Mouse (Mus musculus): Measurements from ENCODE around the gene Gtf2a1. TPM values are rescaled to one million over a fixed set of nuclear protein-coding genes. Genes with fewer than 3 reads are reported as not detected.
"Not testable (repeated sequence)": the region's sequence is repeated elsewhere in the genome, so short reads cannot be mapped to it uniquely, and the experiment has no call there.

The Gtf2a1 gene
- polyA plus RNA-seq, 1 experiment from 2014 or later, result 26.9 TPM

DNA sequence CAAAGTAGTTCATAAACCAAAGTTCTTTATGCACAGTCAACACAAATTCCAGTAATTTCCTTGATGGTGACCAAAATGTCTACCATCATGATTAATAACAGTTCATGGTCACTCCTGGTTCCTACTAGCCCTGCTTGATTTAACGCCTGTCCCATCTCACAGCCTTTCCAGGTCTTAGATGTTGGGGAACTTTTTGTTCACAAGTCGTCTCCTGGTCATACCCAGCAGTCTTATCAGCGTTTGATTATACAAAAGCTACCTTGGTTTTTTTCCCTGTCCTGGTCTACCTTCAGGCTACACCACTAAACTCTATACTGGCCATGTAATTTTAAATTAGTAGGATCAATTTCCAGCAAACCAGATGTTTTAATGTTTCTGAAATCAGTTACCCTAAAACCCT, 3.2 kb downstream of the Gtf2a1 start:
- no peak for ATAC-seq (ENCODE audit: low read depth)
- Histone ChIP-seq H3K4me3 (ENCODE audit: low read depth, low read length) (peak overlapping the region; percentile 89; the same call in 1 of the 2 replicates), H3K9ac (ENCODE audit: low read depth, low read length) (no peak overlapping the region; the same call in 1 of the 2 replicates), H3K4me1 (ENCODE audit: control insufficient read depth, insufficient read depth, low read length) (peaks cover 12% of the 10 kb centered on the region; the same call in 1 of the 2 replicates), H3K27me3 (replicated peaks; ENCODE audit: control insufficient read depth, insufficient read depth, low read length) (no peaks in the 10 kb centered on the region), H3K27ac (replicated peaks; ENCODE audit: low read depth, low read length) (no peak overlapping the region), H3K4me2 (ENCODE audit: low read depth, low read length) (peak overlapping the region; percentile 54), H3K9me3 (ENCODE audit: control insufficient read depth, low read length) (no peaks in the 10 kb centered on the region), H3K36me3 (ENCODE audit: control insufficient read depth, insufficient read depth, low read length) (peaks cover 37% of the 10 kb centered on the region)
- 54% methylated on average over 3 of the region's 3 CpGs for WGBS
- no peak for DNase-seq (ENCODE audit: low spot score)

DNA sequence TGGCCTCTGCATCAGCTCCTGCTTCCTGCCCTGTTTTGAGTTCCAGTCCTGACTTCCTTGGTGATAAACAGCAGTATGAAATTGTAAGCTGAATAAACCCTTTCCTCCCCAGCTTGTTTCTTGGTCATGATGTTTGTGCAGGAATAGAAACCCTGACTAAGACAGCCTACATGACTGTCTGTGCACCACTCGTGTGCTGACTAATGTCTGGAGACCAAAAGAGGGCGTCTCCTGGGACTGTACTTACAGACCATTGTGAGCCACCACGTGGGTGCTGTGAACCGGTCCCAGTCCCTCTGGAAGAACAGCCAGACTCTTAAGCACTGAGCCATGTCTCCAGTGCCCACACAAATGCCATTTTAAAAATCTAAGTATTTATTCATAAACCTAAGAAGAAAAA, 4.5 kb downstream of the Gtf2a1 start:
- 95% methylated on average over 4 of the region's 4 CpGs for WGBS

DNA sequence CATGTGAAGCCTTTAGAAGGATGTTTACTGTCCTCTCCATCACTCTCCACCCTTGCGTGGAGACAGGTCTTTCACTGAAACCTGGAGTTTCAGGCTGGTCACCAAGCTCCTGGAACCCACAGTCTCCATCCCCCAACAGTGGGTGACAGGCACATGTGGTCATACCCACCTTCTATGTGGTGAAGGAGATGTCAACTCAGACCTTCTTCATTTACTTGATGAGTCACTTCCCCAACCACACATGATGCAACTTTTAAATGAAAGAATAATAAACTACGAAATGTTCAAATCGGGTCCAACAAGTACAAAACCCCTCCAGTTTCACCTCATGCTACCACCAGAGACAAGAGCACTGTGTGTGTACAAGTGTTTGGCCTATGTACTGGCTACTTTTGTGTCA, 5.1 kb downstream of the Gtf2a1 start:
- no peaks in the 10 kb centered on the region for H3K9me3 ChIP-seq (ENCODE audit: control insufficient read depth, low read length)
- no peak overlapping the region for H3K9ac ChIP-seq (ENCODE audit: low read depth, low read length)
- peaks cover 50% of the 10 kb centered on the region for H3K36me3 ChIP-seq (ENCODE audit: control insufficient read depth, insufficient read depth, low read length)
- no peaks in the 10 kb centered on the region for H3K27me3 ChIP-seq (replicated peaks; ENCODE audit: control insufficient read depth, insufficient read depth, low read length)
- H3K4me1 ChIP-seq (ENCODE audit: control insufficient read depth, insufficient read depth, low read length), result peaks cover 7% of the 10 kb centered on the region; the same call in 1 of the 2 replicates
- H3K27ac ChIP-seq (replicated peaks; ENCODE audit: low read depth, low read length), result no peak overlapping the region
- 88% methylated on average over 3 of the region's 3 CpGs for WGBS
- H3K4me2 ChIP-seq (ENCODE audit: low read depth, low read length), result no peak overlapping the region
- H3K4me3 ChIP-seq (ENCODE audit: low read depth, low read length), result no peak overlapping the region
- no peak for DNase-seq (ENCODE audit: low spot score)
- ATAC-seq (ENCODE audit: low read depth), result no peak

More for the DNA sequence above, 4.5 kb downstream of the Gtf2a1 start:
- not testable (repeated sequence) for H3K4me2 ChIP-seq (ENCODE audit: low read depth, low read length); H3K27ac ChIP-seq (replicated peaks; ENCODE audit: low read depth, low read length); H3K9me3 ChIP-seq (ENCODE audit: control insufficient read depth, low read length); H3K4me1 ChIP-seq (ENCODE audit: control insufficient read depth, insufficient read depth, low read length); H3K4me3 ChIP-seq (ENCODE audit: low read depth, low read length); H3K9ac ChIP-seq (ENCODE audit: low read depth, low read length); DNase-seq (ENCODE audit: low spot score); ATAC-seq (ENCODE audit: low read depth); H3K27me3 ChIP-seq (replicated peaks; ENCODE audit: control insufficient read depth, insufficient read depth, low read length)
- H3K36me3 ChIP-seq (ENCODE audit: control insufficient read depth, insufficient read depth, low read length), result peaks cover 46% of the 10 kb centered on the region

DNA sequence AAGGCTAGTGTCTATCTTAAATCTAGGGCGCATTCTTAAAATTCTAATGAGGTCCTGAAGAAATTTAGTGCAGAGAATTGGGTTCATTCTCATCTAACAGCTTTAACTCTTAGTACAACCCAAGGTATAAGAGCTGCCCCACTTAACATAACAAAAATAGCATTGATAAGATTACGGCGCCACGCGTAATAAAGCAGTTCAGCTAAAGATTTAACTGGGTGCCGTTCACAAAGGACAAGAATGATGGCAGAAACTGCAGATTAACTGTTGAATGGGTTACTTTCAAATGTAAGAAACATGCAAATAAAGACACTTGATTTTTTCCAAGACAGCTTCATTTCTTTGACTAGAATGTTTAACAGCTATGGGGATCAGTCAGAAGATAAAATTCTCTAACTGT, 6.9 kb downstream of the Gtf2a1 start:
- Histone ChIP-seq H3K36me3 (ENCODE audit: control insufficient read depth, insufficient read depth, low read length) (peaks cover 61% of the 10 kb centered on the region), H3K4me1 (ENCODE audit: control insufficient read depth, insufficient read depth, low read length) (peaks cover 7% of the 10 kb centered on the region; the same call in 1 of the 2 replicates), H3K9me3 (ENCODE audit: control insufficient read depth, low read length) (no peaks in the 10 kb centered on the region), H3K9ac (ENCODE audit: low read depth, low read length) (no peak overlapping the region), H3K4me3 (ENCODE audit: low read depth, low read length) (no peak overlapping the region), H3K27ac (replicated peaks; ENCODE audit: low read depth, low read length) (no peak overlapping the region), H3K4me2 (ENCODE audit: low read depth, low read length) (no peak overlapping the region), H3K27me3 (replicated peaks; ENCODE audit: control insufficient read depth, insufficient read depth, low read length) (no peaks in the 10 kb centered on the region)
- ATAC-seq (ENCODE audit: low read depth) (no peak), DNase-seq (ENCODE audit: low spot score) (no peak)
- WGBS, result 93% methylated on average over 6 of the region's 6 CpGs

DNA sequence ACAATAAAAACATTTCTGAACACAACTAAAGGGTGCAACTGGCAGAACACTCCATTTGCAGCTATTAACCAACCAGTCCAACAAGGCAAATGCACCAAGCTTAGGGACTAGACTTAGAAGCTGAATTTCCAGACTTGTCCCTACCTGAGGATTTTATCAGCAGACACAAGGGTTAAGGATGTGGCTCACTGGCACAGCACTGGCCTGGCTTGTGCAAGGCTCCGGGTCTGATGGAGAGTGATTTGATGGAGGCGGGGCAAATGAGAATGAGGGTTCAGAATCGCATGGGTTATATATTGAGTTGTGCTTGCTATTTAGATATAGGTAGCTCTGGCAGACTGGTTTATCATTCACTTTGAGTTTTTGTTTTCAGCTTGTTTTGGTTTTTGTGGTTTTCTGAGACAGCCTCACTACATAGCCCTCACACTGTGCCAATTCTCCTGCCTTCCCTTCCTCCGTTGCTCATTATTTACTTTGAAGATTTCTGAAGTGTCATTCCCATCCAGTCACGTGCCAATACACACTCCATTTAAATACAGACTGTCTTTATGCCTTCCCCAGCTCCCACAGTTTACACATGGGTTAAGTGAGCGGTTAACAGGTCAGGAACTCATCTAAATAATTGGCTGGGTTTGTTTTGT, 7.8 kb downstream of the Gtf2a1 start:
- Histone ChIP-seq H3K27me3 (replicated peaks; ENCODE audit: control insufficient read depth, insufficient read depth, low read length) (no peaks in the 10 kb centered on the region), H3K9me3 (ENCODE audit: control insufficient read depth, low read length) (no peaks in the 10 kb centered on the region), H3K27ac (replicated peaks; ENCODE audit: low read depth, low read length) (no peak overlapping the region), H3K9ac (ENCODE audit: low read depth, low read length) (no peak overlapping the region), H3K4me2 (ENCODE audit: low read depth, low read length) (no peak overlapping the region), H3K4me1 (ENCODE audit: control insufficient read depth, insufficient read depth, low read length) (peaks cover 7% of the 10 kb centered on the region; the same call in 1 of the 2 replicates), H3K4me3 (ENCODE audit: low read depth, low read length) (no peak overlapping the region), H3K36me3 (ENCODE audit: control insufficient read depth, insufficient read depth, low read length) (peaks cover 66% of the 10 kb centered on the region)
- ATAC-seq (ENCODE audit: low read depth) (no peak), DNase-seq (ENCODE audit: low spot score) (no peak)
- 70% methylated on average over 6 of the region's 6 CpGs for WGBS

DNA sequence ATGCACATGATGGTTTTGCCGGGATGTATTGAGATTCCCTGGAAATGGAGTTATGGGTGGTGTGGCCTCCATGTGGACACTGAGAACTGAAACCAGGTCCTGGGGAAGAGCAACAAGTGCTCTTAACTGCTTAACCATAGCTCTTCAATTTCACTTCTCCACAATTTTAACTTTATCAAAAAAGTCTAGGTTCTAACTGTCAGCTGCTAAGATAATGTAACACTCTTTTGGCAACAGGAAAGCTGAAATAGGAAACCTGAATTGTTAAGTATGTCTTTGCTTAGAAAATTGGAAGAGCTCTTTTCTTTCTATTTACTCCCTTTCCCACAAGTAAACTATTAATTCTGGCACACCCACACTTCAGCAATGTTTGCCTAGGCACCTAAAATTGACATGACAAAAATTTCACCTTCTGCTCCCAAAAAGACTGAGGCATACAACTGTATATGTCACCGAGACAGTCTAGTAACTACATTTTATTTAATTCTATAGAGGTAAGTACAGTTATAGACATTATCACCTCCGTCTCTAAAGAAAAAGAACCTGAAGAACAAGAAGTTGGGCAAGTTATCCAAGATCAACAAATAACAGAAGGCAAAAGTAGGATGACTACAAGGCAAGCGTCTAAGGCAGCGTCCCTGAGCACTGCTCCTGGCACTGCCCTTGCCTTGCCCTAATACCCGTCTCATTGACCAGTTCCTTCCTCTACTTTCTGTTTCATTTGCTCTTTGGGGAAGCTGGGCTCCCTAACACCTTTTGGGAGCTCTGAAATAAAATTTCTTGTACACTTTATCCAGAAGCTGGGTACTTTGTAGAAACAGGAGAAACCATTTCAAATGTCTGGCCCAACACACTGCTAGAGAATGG, 8.8 kb downstream of the Gtf2a1 start:
- Histone ChIP-seq H3K4me3 (ENCODE audit: low read depth, low read length) (no peak overlapping the region), H3K4me2 (ENCODE audit: low read depth, low read length) (no peak overlapping the region), H3K27me3 (replicated peaks; ENCODE audit: control insufficient read depth, insufficient read depth, low read length) (no peaks in the 10 kb centered on the region), H3K9me3 (ENCODE audit: control insufficient read depth, low read length) (no peaks in the 10 kb centered on the region), H3K36me3 (ENCODE audit: control insufficient read depth, insufficient read depth, low read length) (peaks cover 73% of the 10 kb centered on the region), H3K27ac (replicated peaks; ENCODE audit: low read depth, low read length) (no peak overlapping the region), H3K9ac (ENCODE audit: low read depth, low read length) (no peak overlapping the region), H3K4me1 (ENCODE audit: control insufficient read depth, insufficient read depth, low read length) (no peaks in the 10 kb centered on the region)
- no peak for DNase-seq (ENCODE audit: low spot score)
- no peak for ATAC-seq (ENCODE audit: low read depth)
- WGBS, result 81% methylated on average over 6 of the region's 6 CpGs

DNA sequence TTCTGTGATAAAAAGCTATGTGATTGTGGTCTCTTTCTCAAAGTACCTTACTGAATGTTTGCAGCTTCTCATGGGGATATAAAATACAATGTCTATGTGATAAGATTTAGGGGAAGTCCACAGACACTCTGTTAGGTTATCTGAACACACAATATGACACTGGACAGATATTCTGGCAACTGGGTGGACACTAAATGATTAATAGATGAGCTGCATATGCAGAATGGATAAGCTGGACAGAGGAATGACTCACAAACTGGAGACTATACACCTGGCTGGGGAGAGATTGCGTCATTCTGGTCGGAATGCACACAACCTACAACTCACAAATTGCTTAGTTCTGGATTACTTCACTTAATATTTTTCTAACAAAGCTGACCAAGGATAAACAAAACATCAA, 10.6 kb downstream of the Gtf2a1 start:
- Histone ChIP-seq H3K27me3 (replicated peaks; ENCODE audit: control insufficient read depth, insufficient read depth, low read length) (no peaks in the 10 kb centered on the region), H3K27ac (replicated peaks; ENCODE audit: low read depth, low read length) (no peak overlapping the region), H3K4me3 (ENCODE audit: low read depth, low read length) (no peak overlapping the region), H3K9me3 (ENCODE audit: control insufficient read depth, low read length) (no peaks in the 10 kb centered on the region), H3K4me2 (ENCODE audit: low read depth, low read length) (no peak overlapping the region), H3K4me1 (ENCODE audit: control insufficient read depth, insufficient read depth, low read length) (no peaks in the 10 kb centered on the region), H3K36me3 (ENCODE audit: control insufficient read depth, insufficient read depth, low read length) (peaks cover 76% of the 10 kb centered on the region), H3K9ac (ENCODE audit: low read depth, low read length) (no peak overlapping the region)
- DNase-seq (ENCODE audit: low spot score) (no peak), ATAC-seq (ENCODE audit: low read depth) (no peak)
- 95% methylated on average over 2 of the region's 2 CpGs for WGBS

DNA sequence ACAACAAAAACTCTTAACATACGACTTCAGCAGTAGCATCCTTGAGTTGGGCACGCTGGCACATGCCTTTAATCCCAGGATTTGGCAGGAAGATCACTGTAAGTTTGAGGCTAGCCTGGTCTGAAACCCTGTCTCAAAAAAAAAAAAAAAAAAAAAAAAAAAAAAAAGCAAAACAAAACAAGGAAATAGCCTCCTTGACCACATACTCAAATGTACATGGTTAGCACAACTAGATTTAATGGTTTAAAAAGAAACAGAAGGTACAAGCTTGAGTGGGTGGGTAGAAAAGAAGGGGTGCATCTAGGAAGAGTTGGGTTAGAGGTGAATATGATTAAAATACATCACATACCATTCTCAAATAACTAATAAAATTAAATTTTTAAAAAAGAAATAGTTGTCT, 18.6 kb downstream of the Gtf2a1 start:
- ATAC-seq (ENCODE audit: low read depth), result no peak
- Histone ChIP-seq H3K27me3 (replicated peaks; ENCODE audit: control insufficient read depth, insufficient read depth, low read length) (no peaks in the 10 kb centered on the region), H3K4me2 (ENCODE audit: low read depth, low read length) (no peak overlapping the region), H3K9ac (ENCODE audit: low read depth, low read length) (no peak overlapping the region), H3K36me3 (ENCODE audit: control insufficient read depth, insufficient read depth, low read length) (peaks cover 83% of the 10 kb centered on the region), H3K4me3 (ENCODE audit: low read depth, low read length) (no peak overlapping the region), H3K4me1 (ENCODE audit: control insufficient read depth, insufficient read depth, low read length) (no peaks in the 10 kb centered on the region), H3K27ac (replicated peaks; ENCODE audit: low read depth, low read length) (no peak overlapping the region), H3K9me3 (ENCODE audit: control insufficient read depth, low read length) (no peaks in the 10 kb centered on the region)
- WGBS, result 80% methylated on average over 2 of the region's 2 CpGs
- no peak for DNase-seq (ENCODE audit: low spot score)
